Mouse (Mus musculus): ENCODE data around the gene Hspg2. TPM values are rescaled to one million over a fixed set of nuclear protein-coding genes. Genes with fewer than 3 reads are reported as not detected.

Gene Hspg2
- total and polyA plus RNA-seq, 3 experiments = 1.3 to 14.0 (median 5.5) TPM

DNA sequence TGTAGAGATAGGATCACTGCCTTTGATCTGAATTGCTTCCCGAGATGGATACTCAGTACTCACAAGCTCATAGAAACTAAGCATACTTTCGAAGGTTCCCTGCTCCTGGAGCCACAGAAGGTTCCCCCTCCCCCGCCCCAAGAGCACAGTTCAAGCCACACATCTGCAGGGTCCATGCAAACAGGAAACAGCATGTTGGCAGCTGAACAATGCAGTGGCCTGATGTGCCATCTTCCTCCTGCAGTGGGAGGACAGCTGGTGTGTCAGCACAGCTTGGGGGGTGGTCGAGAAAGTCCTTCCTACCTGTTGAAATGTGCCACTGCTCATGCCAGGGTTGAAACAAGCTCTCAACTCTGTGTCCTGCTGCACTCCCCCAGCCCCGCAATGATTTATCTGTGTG, 9.7 kb upstream of the Hspg2 start:
- H3K9me3 ChIP-seq (replicated peaks; ENCODE audit: low read length) = peaks cover 2% of the 10 kb centered on the region
- no peak overlapping the region for H3K4me3 ChIP-seq (replicated peaks in 1 of 3; ENCODE audit: low read depth in 2 of 3, low read length in 2 of 3, poor library complexity in 1 of 3)
- no peak overlapping the region for H3K9ac ChIP-seq (ENCODE audit: insufficient read depth, low read depth)
- dilution Hi-C loops (cut with MboI; ENCODE audit: extremely low pct_ligation_motif_present, extremely low pct_unique_long_range_greater_than_20kb, low sequenced_read_pairs) = no loop called here
- H3K4me1 ChIP-seq (ENCODE audit: control insufficient read depth in 1 of 2, insufficient read depth in 2 of 2) = peaks cover 0 to 12% of the 10 kb centered on the region in 2 experiments; a peak in 2 of 4 replicates
- H3K36me3 ChIP-seq (replicated peaks in 1 of 2; ENCODE audit: control insufficient read depth in 1 of 2, insufficient read depth in 1 of 2, low read length in 1 of 2) = no peaks in the 10 kb centered on the region
- TF ChIP-seq ZKSCAN1 (IDR thresholded peaks at IDR 0.05; ENCODE audit: borderline replicate concordance, low read depth, low read length) (no peak), POLR2AphosphoS2 (IDR thresholded peaks at IDR 0.05; ENCODE audit: low read depth, low read length) (no peak), TBP (conservative IDR thresholded peaks at IDR 0.05; ENCODE audit: low read depth, low read length) (no peak), ZC3H11A (IDR thresholded peaks at IDR 0.05; ENCODE audit: low read depth, low read length) (no peak), JUND (conservative IDR thresholded peaks at IDR 0.05; ENCODE audit: low read depth, low read length) (no peak), EP300 (IDR thresholded peaks at IDR 0.05; ENCODE audit: low read length) (no peak), USF2 (conservative IDR thresholded peaks at IDR 0.05; ENCODE audit: low read depth, low read length) (no peak), HCFC1 (IDR thresholded peaks at IDR 0.05; ENCODE audit: low read depth, low read length) (no peak), BHLHE40 (IDR thresholded peaks at IDR 0.05; ENCODE audit: low read depth, low read length) (no peak), RCOR1 (conservative IDR thresholded peaks at IDR 0.05; ENCODE audit: low read depth, low read length) (no peak), MAX (IDR thresholded peaks at IDR 0.05; ENCODE audit: low read length) (no peak), UBTF (IDR thresholded peaks at IDR 0.05; ENCODE audit: low read depth, low read length) (no peak), MAZ (IDR thresholded peaks at IDR 0.05; ENCODE audit: low read depth, low read length) (no peak), ZNF384 (IDR thresholded peaks at IDR 0.05; ENCODE audit: low read depth, low read length) (no peak)
- no peaks in the 10 kb centered on the region for H3K79me2 ChIP-seq (replicated peaks; ENCODE audit: control insufficient read depth, extremely low read depth, insufficient read depth, poor library complexity, severe bottlenecking)
- no peak overlapping the region for H3K27ac ChIP-seq (ENCODE audit: insufficient read depth, low read depth)
- no peak overlapping the region for H3K4me2 ChIP-seq (ENCODE audit: insufficient read depth, low read depth, poor library complexity, severe bottlenecking)
- no peak for DNase-seq (ENCODE audit: extremely low read depth)
- peaks cover 2% of the 10 kb centered on the region for H3K27me3 ChIP-seq (replicated peaks)
- in situ Hi-C loops (cut with MboI; ENCODE audit: low pct_ligation_motif_present, low pct_unique_long_range_greater_than_20kb, low sequenced_read_pairs) = no loop called here

DNA sequence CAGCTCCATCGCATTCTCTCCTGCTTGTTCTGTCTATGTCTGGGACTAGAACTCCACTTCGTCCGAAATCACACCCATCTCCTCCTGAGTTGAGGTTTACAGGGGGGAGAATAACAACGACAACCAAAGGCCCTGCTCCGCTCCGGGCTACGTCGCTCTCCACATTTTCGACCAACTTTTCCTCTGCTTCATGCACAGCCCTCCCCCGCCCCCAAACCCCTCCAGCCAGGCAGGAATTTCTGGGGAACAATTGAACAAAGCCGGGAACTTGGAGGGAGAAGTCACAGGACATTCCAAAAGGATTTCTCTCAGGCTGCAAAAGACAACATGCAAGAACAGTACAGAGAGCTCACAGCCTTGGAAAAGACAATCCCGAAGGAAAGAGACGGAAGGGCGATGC, 7.9 kb upstream of the Hspg2 start:
- dilution Hi-C loops (cut with MboI; ENCODE audit: extremely low pct_ligation_motif_present, extremely low pct_unique_long_range_greater_than_20kb, low sequenced_read_pairs) = no loop called here
- DNase-seq (ENCODE audit: extremely low read depth) = no peak
- Histone ChIP-seq H3K27ac (ENCODE audit: insufficient read depth, low read depth) (no peak overlapping the region), H3K36me3 (replicated peaks in 1 of 2; ENCODE audit: control insufficient read depth in 1 of 2, insufficient read depth in 1 of 2, low read length in 1 of 2) (no peaks in the 10 kb centered on the region), H3K4me2 (ENCODE audit: insufficient read depth, low read depth, poor library complexity, severe bottlenecking) (no peak overlapping the region), H3K9me3 (replicated peaks; ENCODE audit: low read length) (peaks cover 2% of the 10 kb centered on the region), H3K27me3 (replicated peaks) (peaks cover 8% of the 10 kb centered on the region), H3K4me3 (replicated peaks in 1 of 3; ENCODE audit: low read depth in 2 of 3, low read length in 2 of 3, poor library complexity in 1 of 3) (no peak overlapping the region), H3K79me2 (replicated peaks; ENCODE audit: control insufficient read depth, extremely low read depth, insufficient read depth, poor library complexity, severe bottlenecking) (no peaks in the 10 kb centered on the region), H3K4me1 (ENCODE audit: control insufficient read depth in 1 of 2, insufficient read depth in 2 of 2) (peaks cover 0 to 12% of the 10 kb centered on the region in 2 experiments; a peak in 2 of 4 replicates), H3K9ac (ENCODE audit: insufficient read depth, low read depth) (no peak overlapping the region)
- in situ Hi-C loops (cut with MboI; ENCODE audit: low pct_ligation_motif_present, low pct_unique_long_range_greater_than_20kb, low sequenced_read_pairs) = no loop called here
- TF ChIP-seq ZMIZ1 (IDR thresholded peaks at IDR 0.05; ENCODE audit: low read depth, low read length) (no peak), TCF12 (IDR thresholded peaks at IDR 0.05; ENCODE audit: low read depth, low read length) (no peak), TBP (conservative IDR thresholded peaks at IDR 0.05; ENCODE audit: low read depth, low read length) (no peak), ELF1 (IDR thresholded peaks at IDR 0.05; ENCODE audit: low read depth, low read length) (no peak), CHD2 (IDR thresholded peaks at IDR 0.05; ENCODE audit: low read length) (no peak), POLR2A (IDR thresholded peaks at IDR 0.05; ENCODE audit: low read depth, low read length) (no peak)

All from CH12.LX (cell line).